Comparison of ENCODE assay signal across 12 mouse cellular contexts in the genomic region with DNA sequence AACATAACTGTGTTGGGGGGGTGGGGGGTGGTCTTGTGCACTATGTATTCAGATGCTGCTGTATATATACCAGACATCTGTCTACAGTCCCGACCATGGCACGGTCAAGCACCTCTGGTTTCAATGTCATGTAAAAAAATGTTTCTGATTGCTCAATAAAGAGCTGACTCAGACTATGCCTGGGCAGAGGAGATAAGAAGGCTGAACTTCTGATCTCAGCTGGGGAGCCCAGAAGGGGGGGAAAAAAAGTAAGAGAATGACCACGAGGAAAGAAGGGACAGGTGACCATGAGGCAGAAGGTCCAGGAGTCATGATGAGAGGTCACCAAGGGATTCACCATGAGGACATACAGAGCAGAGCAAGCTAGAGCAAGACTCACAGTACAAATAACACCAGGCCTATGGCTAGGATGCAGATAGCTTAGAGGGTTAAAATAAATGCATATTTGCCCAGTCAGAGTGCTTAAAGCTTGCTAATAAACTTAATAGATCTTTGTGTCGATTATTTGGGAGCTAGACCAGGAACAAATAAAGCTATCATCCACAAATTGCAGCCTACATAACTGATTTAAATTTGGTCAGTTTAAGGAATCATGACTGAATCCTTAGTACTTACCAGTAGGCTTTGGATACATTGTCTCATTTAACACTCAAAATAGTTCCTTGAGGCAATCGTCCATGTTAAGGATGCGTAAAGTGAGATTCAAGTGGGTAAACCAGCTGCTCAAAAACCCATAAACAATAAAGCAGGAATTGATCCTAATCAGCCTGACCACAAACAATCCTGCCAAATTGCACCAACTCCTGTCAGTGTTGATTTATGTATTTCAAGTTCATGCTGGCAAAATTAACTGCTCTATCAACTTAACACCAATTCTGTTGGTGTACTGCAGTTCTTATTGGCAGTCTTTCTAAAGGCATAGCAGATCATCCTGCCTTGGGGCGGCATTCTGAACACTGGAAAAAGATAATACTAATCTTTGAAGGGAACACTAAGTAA. TPM values are rescaled to one million over a fixed set of nuclear protein-coding genes. Genes with fewer than 3 reads are reported as not detected.
A peak's percentile ranks its signal among the peaks of the same experiment; 100 is the strongest.
DNase-seq lines count a peak whose midpoint lies in the region; ATAC-seq and TF ChIP-seq lines count a peak whose summit lies in the region.
"Had no signal": no experiment of that assay in that cellular context is flagged by ENCODE, and none has a peak within 500 bp of the region (broad histone marks: within the 10 kb centered on the region; RNA-seq: fewer than 3 reads in every experiment).

No protein-coding gene starts in this region.

- peaks cover 20% of the 10 kb centered on the region for H3K4me1 ChIP-seq in kidney, embryonic 15.5 days
- no peaks in the 10 kb centered on the region for H3K4me1 ChIP-seq in intestine, postnatal 0 days (replicated peaks; ENCODE audit: control insufficient read depth, insufficient read depth, low read length)
- H3K4me1 ChIP-seq in stomach, embryonic 16.5 days (ENCODE audit: control insufficient read depth, insufficient read depth, low read length) = 0 out of 2 replicates have a peak, but pooled peaks cover 3% of the 10 kb centered on the region

- 0 out of 2 replicates have a peak, but pooled peaks cover under 1% of the 10 kb centered on the region for H3K9me3 ChIP-seq in kidney, embryonic 15.5 days (replicated peaks)
- H3K9me3 ChIP-seq in intestine, postnatal 0 days (ENCODE audit: control insufficient read depth) = no peaks in the 10 kb centered on the region
- H3K9me3 ChIP-seq in stomach, embryonic 16.5 days (replicated peaks; ENCODE audit: control insufficient read depth, low read length) = 0 out of 2 replicates have a peak, but pooled peaks cover 8% of the 10 kb centered on the region
- H3K9me3 ChIP-seq: embryonic facial prominence, embryonic 12.5 days had no signal

- WGBS in kidney, embryonic 15.5 days = 66% methylated on average over 7 of the region's 7 CpGs
- WGBS in intestine, postnatal 0 days = 51% methylated on average over 7 of the region's 7 CpGs
- WGBS in stomach, embryonic 16.5 days = 62% methylated on average over 7 of the region's 7 CpGs

- H3K27me3 ChIP-seq in kidney, embryonic 15.5 days = no peaks in the 10 kb centered on the region
- H3K27me3 ChIP-seq in intestine, postnatal 0 days (replicated peaks; ENCODE audit: control insufficient read depth, insufficient read depth, low read length) = no peaks in the 10 kb centered on the region; the same call in 1 of the 2 replicates
- H3K27me3 ChIP-seq in stomach, embryonic 16.5 days (ENCODE audit: control insufficient read depth, insufficient read depth, low read length) = no peaks in the 10 kb centered on the region

- no peak for DNase-seq in kidney, adult 8-10 months
- peak; percentile 33 for DNase-seq in adrenal gland, postnatal 14 days
- DNase-seq in retina, embryonic 14.5 days (ENCODE audit: low spot score) = no peak
- no peak for DNase-seq in cerebellum, adult 18-20 months
- DNase-seq: lung, postnatal 14 days; right cerebral cortex, adult 18-20 months had no signal

- no peak overlapping the region for H3K4me3 ChIP-seq in kidney, embryonic 15.5 days (replicated peaks)
- H3K4me3 ChIP-seq in intestine, postnatal 0 days (ENCODE audit: low read depth, low read length) = no peak overlapping the region
- H3K4me3 ChIP-seq in stomach, embryonic 16.5 days (replicated peaks; ENCODE audit: low read length) = no peak overlapping the region
- H3K4me3 ChIP-seq: embryonic facial prominence, embryonic 12.5 days; left cerebral cortex, adult 2 months had no signal

- no peak overlapping the region for H3K27ac ChIP-seq in kidney, embryonic 15.5 days
- no peak overlapping the region for H3K27ac ChIP-seq in intestine, postnatal 0 days (ENCODE audit: low read depth, low read length)
- no peak overlapping the region for H3K27ac ChIP-seq in stomach, embryonic 16.5 days (ENCODE audit: low read length)
- H3K27ac ChIP-seq: embryonic facial prominence, embryonic 12.5 days; left cerebral cortex, adult 2 months had no signal

- no peak overlapping the region for H3K4me2 ChIP-seq in kidney, embryonic 15.5 days
- H3K4me2 ChIP-seq in intestine, postnatal 0 days (replicated peaks; ENCODE audit: low read depth) = no peak overlapping the region
- no peak overlapping the region for H3K4me2 ChIP-seq in stomach, embryonic 16.5 days (ENCODE audit: low read depth, low read length)
- H3K4me2 ChIP-seq: embryonic facial prominence, embryonic 12.5 days had no signal

- TF ChIP-seq CTCF in intestine, postnatal 0 days (IDR thresholded peaks at IDR 0.05; ENCODE audit: low read depth) = no peak

- ATAC-seq in kidney, embryonic 15.5 days (replicated peaks; ENCODE audit: low FRiP score) = 0 out of 2 replicates have a peak, but pooled peaks have one; percentile 37
- ATAC-seq in intestine, postnatal 0 days = peak; percentile 77
- ATAC-seq in stomach, embryonic 16.5 days (ENCODE audit: insufficient read depth, low FRiP score) = peak; percentile 33; the same call in 1 of the 2 replicates

- no peaks in the 10 kb centered on the region for H3K36me3 ChIP-seq in kidney, embryonic 15.5 days
- H3K36me3 ChIP-seq in intestine, postnatal 0 days (ENCODE audit: control insufficient read depth, insufficient read depth) = no peaks in the 10 kb centered on the region
- no peaks in the 10 kb centered on the region for H3K36me3 ChIP-seq in stomach, embryonic 16.5 days (ENCODE audit: control insufficient read depth, insufficient read depth, low read length)
- H3K36me3 ChIP-seq: embryonic facial prominence, embryonic 12.5 days had no signal

- no peak overlapping the region for H3K9ac ChIP-seq in kidney, embryonic 15.5 days
- H3K9ac ChIP-seq in intestine, postnatal 0 days (ENCODE audit: low read depth, low read length) = no peak overlapping the region
- no peak overlapping the region for H3K9ac ChIP-seq in stomach, embryonic 16.5 days (ENCODE audit: low read length)
- H3K9ac ChIP-seq: embryonic facial prominence, embryonic 12.5 days had no signal

RNA-seq across cellular contexts. Expression of gene Pip4k2a, which starts 5.1 kb away (rescaled TPM):
- 13.2 TPM in 2 replicates for polyA plus RNA-seq in kidney, embryonic 15.5 days (2015; fragmentation: Nextera tagmentation; extraction: Ambion mirVana)
- 25.3 and 29.4 TPM in 2 replicates for total RNA-seq in adrenal gland, postnatal 14 days (2021)
- polyA plus RNA-seq in intestine, postnatal 0 days (2015; fragmentation: Nextera tagmentation; extraction: Ambion mirVana) = 12.0 and 12.8 TPM in 2 replicates
- 10.4 and 11.2 TPM in 2 replicates for polyA plus RNA-seq in stomach, embryonic 16.5 days (2015; fragmentation: Nextera tagmentation; extraction: Ambion mirVana)

RNA-seq across cellular contexts. Expression of gene 4930426L09Rik, which starts 5.3 kb away (rescaled TPM):
- polyA plus RNA-seq in kidney, embryonic 15.5 days (2015; fragmentation: Nextera tagmentation; extraction: Ambion mirVana) = 0.27 and 0.33 TPM in 2 replicates
- total RNA-seq in adrenal gland, postnatal 14 days (2021) = 0.22 and 0.83 TPM in 2 replicates
- polyA plus RNA-seq in intestine, postnatal 0 days (2015; fragmentation: Nextera tagmentation; extraction: Ambion mirVana) = 0.27 and 0.47 TPM in 2 replicates
- polyA plus RNA-seq in stomach, embryonic 16.5 days (2015; fragmentation: Nextera tagmentation; extraction: Ambion mirVana) = 0.14 and 0.25 TPM in 2 replicates
- total RNA-seq: gastrocnemius, adult 8-10 months had no signal
